Comparison of ENCODE assay signal across 27 mouse cellular contexts in genomic region chr9:105907411-105907810, GRCm38 (mm10). TPM values are rescaled to one million over a fixed set of nuclear protein-coding genes. Genes with fewer than 3 reads are reported as not detected.
"Had no signal": no experiment of that assay in that cellular context is flagged by ENCODE, and none has a peak within 500 bp of the region (broad histone marks: within the 10 kb centered on the region; RNA-seq: fewer than 3 reads in every experiment).

No protein-coding gene starts in this region.

- H3K4me3 ChIP-seq: embryonic facial prominence, embryonic 10.5 days; embryonic facial prominence, embryonic 12.5 days; embryonic facial prominence, embryonic 13.5 days; embryonic facial prominence, embryonic 15.5 days; erythroblast, embryonic 14.5 days; forebrain, embryonic 10.5 days; forebrain, embryonic 12.5 days; forebrain, embryonic 13.5 days; forebrain, embryonic 15.5 days; gastrocnemius, adult 2 months; heart, adult 2 months; heart, embryonic 10.5 days had no signal

- H3K4me1 ChIP-seq: embryonic facial prominence, embryonic 10.5 days; embryonic facial prominence, embryonic 12.5 days; embryonic facial prominence, embryonic 13.5 days; embryonic facial prominence, embryonic 15.5 days; forebrain, embryonic 10.5 days; forebrain, embryonic 12.5 days; forebrain, embryonic 13.5 days; forebrain, embryonic 15.5 days; heart, embryonic 10.5 days had no signal

- DNase-seq: cerebellum, adult 9-11 months; cerebellum, postnatal 10 days; cerebellum, postnatal 14 days; cerebellum, postnatal 25 days; cerebellum, postnatal 36 days; embryo, embryonic 11 days; forebrain, postnatal 0 days; gastrocnemius, adult 2 months; gastrocnemius, postnatal 10 days; gastrocnemius, postnatal 14 days; gastrocnemius, postnatal 25 days; gastrocnemius, postnatal 36 days; heart, adult 11 months; heart, adult 18-20 months; heart, adult 2 months had no signal

- H3K36me3 ChIP-seq: embryonic facial prominence, embryonic 10.5 days; embryonic facial prominence, embryonic 12.5 days; embryonic facial prominence, embryonic 13.5 days; embryonic facial prominence, embryonic 15.5 days; forebrain, embryonic 10.5 days; forebrain, embryonic 12.5 days; forebrain, embryonic 15.5 days; heart, embryonic 10.5 days had no signal

- H3K27me3 ChIP-seq: embryonic facial prominence, embryonic 12.5 days; embryonic facial prominence, embryonic 13.5 days; embryonic facial prominence, embryonic 15.5 days; forebrain, embryonic 12.5 days; forebrain, embryonic 13.5 days; forebrain, embryonic 15.5 days had no signal

- H3K4me2 ChIP-seq: embryonic facial prominence, embryonic 12.5 days; embryonic facial prominence, embryonic 13.5 days; embryonic facial prominence, embryonic 15.5 days; forebrain, embryonic 12.5 days; forebrain, embryonic 13.5 days; forebrain, embryonic 15.5 days had no signal

- ATAC-seq: forebrain, embryonic 13.5 days; forebrain, embryonic 14.5 days; forebrain, embryonic 15.5 days; forebrain, postnatal 0 days had no signal

- H3K27ac ChIP-seq: embryonic facial prominence, embryonic 10.5 days; embryonic facial prominence, embryonic 12.5 days; embryonic facial prominence, embryonic 13.5 days; embryonic facial prominence, embryonic 15.5 days; forebrain, embryonic 10.5 days; forebrain, embryonic 12.5 days; forebrain, embryonic 13.5 days; forebrain, embryonic 15.5 days; gastrocnemius, adult 2 months; heart, adult 2 months; heart, embryonic 10.5 days had no signal

- H3K9ac ChIP-seq: embryonic facial prominence, embryonic 12.5 days; embryonic facial prominence, embryonic 13.5 days; embryonic facial prominence, embryonic 15.5 days; forebrain, embryonic 12.5 days; forebrain, embryonic 13.5 days; forebrain, embryonic 15.5 days; forebrain, postnatal 0 days had no signal

- H3K9me3 ChIP-seq: embryonic facial prominence, embryonic 10.5 days; embryonic facial prominence, embryonic 12.5 days; embryonic facial prominence, embryonic 15.5 days; forebrain, embryonic 10.5 days; forebrain, embryonic 12.5 days; forebrain, embryonic 13.5 days; forebrain, embryonic 15.5 days; heart, embryonic 10.5 days had no signal

RNA-seq across cellular contexts. Expression of gene Col6a5, which starts 53.0 kb away (rescaled TPM):
- polyA plus RNA-seq: embryonic facial prominence, embryonic 10.5 days; erythroblast, embryonic 14.5 days; forebrain, embryonic 10.5 days; forebrain, embryonic 11.5 days; heart, embryonic 10.5 days had no signal
